Mouse (Mus musculus) heart, embryonic 13.5 days (tissue): Measurements from ENCODE around the gene Stk33. TPM values are rescaled to one million over a fixed set of nuclear protein-coding genes. Genes with fewer than 3 reads are reported as not detected.

ENCODE experiments used
- ATAC-seq: fragments of 200-750 bp; cut with Nextera tagmentation; 2 replicates; pipeline ENCODE4 v1.8.0; 2017; ENCODE audit warnings: moderate TSS enrichment; ENCODE audit not compliant: insufficient number of reproducible peaks, low FRiP score, low TSS enrichment; ENCODE audit errors: extremely low read depth
- H3K27ac ChIP-seq: fragments of 300-500 bp; sonication (generic); replicated peaks from 2 replicates; pipeline ENCODE4 v1.5.1; 2015; ENCODE audit warnings: moderate library complexity, mild to moderate bottlenecking, inconsistent platforms
- H3K27me3 ChIP-seq: fragments of 300-500 bp; sonication (generic); replicated peaks from 2 replicates; pipeline ENCODE4 v1.6.1; 2015; ENCODE audit warnings: mild to moderate bottlenecking, inconsistent platforms
- H3K36me3 ChIP-seq: fragments of 300-500 bp; sonication (generic); 2 replicates; pipeline ENCODE4 v1.6.1; 2015; ENCODE audit warnings: mild to moderate bottlenecking, inconsistent platforms
- H3K4me1 ChIP-seq: fragments of 300-500 bp; sonication (generic); 2 replicates; pipeline ENCODE4 v1.6.1; 2015; ENCODE audit warnings: inconsistent platforms
- H3K4me2 ChIP-seq: fragments of 300-500 bp; sonication (generic); 2 replicates; pipeline ENCODE4 v1.6.1; 2015; ENCODE audit warnings: inconsistent platforms, mild to moderate bottlenecking, moderate library complexity
- H3K4me3 ChIP-seq: fragments of 300-500 bp; sonication (generic); 2 replicates; pipeline ENCODE4 v1.5.1; 2015; ENCODE audit warnings: moderate library complexity, mild to moderate bottlenecking, inconsistent platforms
- H3K9ac ChIP-seq: fragments of 300-500 bp; sonication (generic); 2 replicates; pipeline ENCODE4 v1.6.1; 2015; ENCODE audit warnings: inconsistent platforms, mild to moderate bottlenecking, moderate library complexity
- H3K9me3 ChIP-seq: fragments of 300-500 bp; sonication (generic); 2 replicates; pipeline ENCODE4 v1.6.1; 2016; ENCODE audit warnings: inconsistent platforms
- WGBS: fragments of 180-500 bp; shearing (Covaris S2); methylation state at CpG from one replicate; pipeline ENCODE4 v1.1.7; 2015; ENCODE audit warnings: mixed read lengths; 5-methylcytosine and 5-hydroxymethylcytosine counted together
- polyA plus RNA-seq: library from polyadenylated mRNA; unstranded; fragments of >200 nt; fragmentation: Nextera tagmentation; extraction: Ambion mirVana; gene quantifications from 2 replicates; pipeline ENCODE4 v1.2.1, GENCODE M21; 2015

Gene Stk33
- polyA plus RNA-seq, 1 experiment from 2014 or later, result 0.11 TPM

GRCm38 (mm10) chr7:109357877-109358276 is 81.0 kb downstream of the Stk33 start:
- Histone ChIP-seq H3K9ac (no peak overlapping the region), H3K4me1 (no peaks in the 10 kb centered on the region), H3K27me3 (no peaks in the 10 kb centered on the region), H3K9me3 (no peaks in the 10 kb centered on the region), H3K27ac (no peak overlapping the region), H3K4me2 (no peak overlapping the region), H3K4me3 (no peak overlapping the region), H3K36me3 (no peaks in the 10 kb centered on the region)
- WGBS, result 53% methylated on average over 1 of the region's 1 CpGs
- ATAC-seq, result no peak

DNA sequence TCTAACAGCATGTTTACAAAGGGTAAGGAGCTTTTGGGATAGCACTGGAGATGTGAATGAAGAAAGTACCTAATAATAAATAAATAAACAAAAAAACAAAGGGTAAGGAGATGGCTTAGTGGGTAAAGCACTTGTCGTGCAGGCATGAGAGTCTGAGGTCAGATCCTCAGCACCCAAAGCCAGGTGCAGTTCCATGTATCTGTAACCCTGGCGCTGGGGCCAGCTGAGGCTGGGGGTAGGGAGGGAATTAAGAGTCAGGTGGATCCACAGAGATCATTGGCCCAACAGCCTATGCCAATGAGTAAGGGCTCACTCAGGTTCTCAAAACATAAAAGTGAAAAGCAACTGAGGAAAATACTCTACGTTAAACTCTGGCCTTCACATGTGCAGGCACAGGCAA is 91.6 kb downstream of the Stk33 start:
- WGBS, result 77% methylated on average over 3 of the region's 3 CpGs
- Histone ChIP-seq H3K9me3 (no peaks in the 10 kb centered on the region), H3K4me1 (no peaks in the 10 kb centered on the region), H3K4me2 (no peak overlapping the region), H3K9ac (no peak overlapping the region), H3K27ac (no peak overlapping the region), H3K4me3 (no peak overlapping the region), H3K36me3 (no peaks in the 10 kb centered on the region), H3K27me3 (no peaks in the 10 kb centered on the region)
- ATAC-seq, result no peak

DNA sequence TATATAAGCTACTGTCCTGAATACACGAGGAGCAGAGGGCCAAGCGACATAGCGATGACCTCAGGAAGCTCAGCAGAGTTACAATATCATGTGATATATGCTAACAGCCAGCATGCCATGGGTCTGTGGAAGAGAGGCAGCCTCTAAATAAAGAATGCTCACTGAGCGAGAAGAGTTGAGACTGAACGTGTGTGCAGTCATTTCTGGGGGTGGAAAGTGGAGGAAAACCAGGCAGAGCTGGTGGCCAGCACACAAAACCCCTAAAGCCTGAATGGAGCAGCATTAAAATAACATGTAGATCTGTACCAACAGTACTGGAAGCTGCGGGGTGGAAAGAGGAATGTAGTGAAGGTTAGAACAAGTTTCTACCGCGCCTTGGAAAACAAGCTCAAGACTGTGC is 107.2 kb downstream of the Stk33 start:
- Histone ChIP-seq H3K4me1 (no peaks in the 10 kb centered on the region), H3K4me2 (no peak overlapping the region), H3K4me3 (no peak overlapping the region), H3K27me3 (no peaks in the 10 kb centered on the region), H3K27ac (no peak overlapping the region), H3K36me3 (no peaks in the 10 kb centered on the region), H3K9ac (no peak overlapping the region), H3K9me3 (no peaks in the 10 kb centered on the region)
- no peak for ATAC-seq
- 71% methylated on average over 8 of the region's 8 CpGs for WGBS

DNA sequence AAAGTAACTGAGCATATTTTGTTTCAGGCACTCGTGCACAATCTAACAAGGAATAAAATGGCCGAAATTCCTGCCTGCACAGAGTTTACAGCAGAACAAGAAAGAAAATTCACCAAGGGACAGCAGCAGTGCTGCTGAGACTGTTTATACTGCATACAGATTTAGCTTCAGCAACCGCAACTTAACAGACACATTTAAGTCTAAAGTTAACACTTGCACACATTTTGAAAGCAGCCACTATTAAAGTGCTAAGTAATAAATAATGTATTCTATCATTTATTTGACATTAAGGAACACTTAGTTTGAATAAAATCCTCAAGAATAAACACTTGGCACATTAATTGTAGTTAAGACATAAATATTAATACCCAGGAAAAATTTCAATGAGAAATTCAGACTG is 110.1 kb downstream of the Stk33 start:
- WGBS, result 63% methylated on average over 3 of the region's 3 CpGs
- ATAC-seq, result no peak

DNA sequence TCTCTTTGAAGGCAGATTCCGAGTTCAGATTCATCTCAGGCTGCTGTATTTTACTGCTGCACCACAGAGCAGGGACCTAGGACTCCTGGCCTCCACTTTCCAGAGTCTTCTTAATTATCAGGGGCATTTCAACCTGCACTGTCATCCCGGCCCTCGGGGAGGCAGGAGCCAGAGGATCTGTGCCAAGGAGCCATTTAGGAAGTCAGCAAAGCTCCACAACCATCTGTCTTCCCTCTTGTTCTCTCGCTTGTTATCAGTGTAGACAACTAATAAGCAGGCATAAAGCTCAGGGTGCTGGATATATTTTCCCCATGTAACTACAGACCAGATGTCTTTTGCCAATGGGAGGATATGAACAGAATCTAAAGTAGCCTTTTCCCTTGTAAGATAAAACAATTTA is 112.1 kb downstream of the Stk33 start:
- no peak for ATAC-seq

More for the DNA sequence above, 110.1 kb downstream of the Stk33 start:
- no peak overlapping the region for H3K27ac ChIP-seq
- no peaks in the 10 kb centered on the region for H3K27me3 ChIP-seq
- H3K9ac ChIP-seq, result no peak overlapping the region
- H3K36me3 ChIP-seq, result no peaks in the 10 kb centered on the region
- no peaks in the 10 kb centered on the region for H3K9me3 ChIP-seq
- no peaks in the 10 kb centered on the region for H3K4me1 ChIP-seq
- H3K4me2 ChIP-seq, result no peak overlapping the region
- H3K4me3 ChIP-seq, result no peak overlapping the region

DNA sequence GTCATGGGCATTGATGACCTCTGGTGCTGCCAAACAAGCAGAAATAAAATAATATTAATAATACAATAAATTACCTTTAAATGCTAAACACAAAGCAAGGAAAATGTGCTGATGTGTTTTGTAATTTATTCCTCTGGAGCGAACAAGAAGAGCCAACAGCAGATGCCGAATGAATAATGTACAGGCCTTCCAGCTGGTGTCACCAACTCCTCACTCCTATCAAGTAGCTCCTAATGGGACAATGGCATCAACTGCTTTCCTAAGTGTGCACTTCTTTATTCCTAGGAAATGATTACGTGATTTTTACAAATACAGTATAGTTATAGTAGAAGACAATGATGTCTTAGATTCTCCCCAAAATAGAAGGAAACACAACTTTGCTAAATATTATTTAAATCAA is 113.2 kb downstream of the Stk33 start:
- Histone ChIP-seq H3K27ac (no peak overlapping the region), H3K27me3 (no peaks in the 10 kb centered on the region), H3K36me3 (no peaks in the 10 kb centered on the region), H3K9ac (no peak overlapping the region), H3K4me3 (no peak overlapping the region), H3K4me1 (no peaks in the 10 kb centered on the region), H3K4me2 (no peak overlapping the region), H3K9me3 (no peaks in the 10 kb centered on the region)
- 75% methylated on average over 3 of the region's 3 CpGs for WGBS
- no peak for ATAC-seq

More for the DNA sequence above, 112.1 kb downstream of the Stk33 start:
- WGBS, result 35% methylated on average over 4 of the region's 4 CpGs
- Histone ChIP-seq H3K27me3 (no peaks in the 10 kb centered on the region), H3K9ac (no peak overlapping the region), H3K4me1 (no peaks in the 10 kb centered on the region), H3K36me3 (no peaks in the 10 kb centered on the region), H3K27ac (no peak overlapping the region), H3K4me2 (no peak overlapping the region), H3K4me3 (no peak overlapping the region), H3K9me3 (no peaks in the 10 kb centered on the region)

- no peak overlapping the region for H3K9ac ChIP-seq
- no peaks in the 10 kb centered on the region for H3K27me3 ChIP-seq
- H3K4me2 ChIP-seq, result no peak overlapping the region
- no peak for ATAC-seq
- no peak overlapping the region for H3K27ac ChIP-seq
- H3K4me1 ChIP-seq, result no peaks in the 10 kb centered on the region
- no peaks in the 10 kb centered on the region for H3K9me3 ChIP-seq
- 74% methylated on average over 9 of the region's 9 CpGs for WGBS
- H3K4me3 ChIP-seq, result no peak overlapping the region
- no peaks in the 10 kb centered on the region for H3K36me3 ChIP-seq
These were observed 113.7 kb downstream of the Stk33 start for GRCm38 (mm10) chr7:109325169-109325568.

GRCm38 (mm10) chr7:109309506-109309905 is 129.4 kb downstream of the Stk33 start:
- H3K27ac ChIP-seq, result no peak overlapping the region
- no peaks in the 10 kb centered on the region for H3K27me3 ChIP-seq
- no peak overlapping the region for H3K4me3 ChIP-seq
- H3K9ac ChIP-seq, result no peak overlapping the region
- H3K36me3 ChIP-seq, result no peaks in the 10 kb centered on the region
- 83% methylated on average over 2 of the region's 2 CpGs for WGBS
- H3K9me3 ChIP-seq, result no peaks in the 10 kb centered on the region
- no peak for ATAC-seq
- H3K4me1 ChIP-seq, result no peaks in the 10 kb centered on the region
- no peak overlapping the region for H3K4me2 ChIP-seq

- peak; percentile 25; the same call in 1 of the 2 replicates for ATAC-seq
- no peaks in the 10 kb centered on the region for H3K9me3 ChIP-seq
- H3K27ac ChIP-seq, result no peak overlapping the region
- no peaks in the 10 kb centered on the region for H3K4me1 ChIP-seq
- H3K27me3 ChIP-seq, result no peaks in the 10 kb centered on the region
- no peak overlapping the region for H3K4me3 ChIP-seq
- no peak overlapping the region for H3K4me2 ChIP-seq
- 74% methylated on average over 3 of the region's 3 CpGs for WGBS
- H3K36me3 ChIP-seq, result no peaks in the 10 kb centered on the region
- no peak overlapping the region for H3K9ac ChIP-seq
These were observed 143.1 kb downstream of the Stk33 start for GRCm38 (mm10) chr7:109295807-109296206.

- Histone ChIP-seq H3K9ac (no peak overlapping the region), H3K27ac (no peak overlapping the region), H3K9me3 (no peaks in the 10 kb centered on the region), H3K27me3 (no peaks in the 10 kb centered on the region), H3K4me2 (no peak overlapping the region), H3K36me3 (no peaks in the 10 kb centered on the region), H3K4me1 (no peaks in the 10 kb centered on the region), H3K4me3 (no peak overlapping the region)
- ATAC-seq, result no peak
- 68% methylated on average over 5 of the region's 5 CpGs for WGBS
These were observed 143.5 kb downstream of the Stk33 start for GRCm38 (mm10) chr7:109295351-109295750.

- Histone ChIP-seq H3K9ac (no peak overlapping the region), H3K36me3 (no peaks in the 10 kb centered on the region), H3K4me3 (no peak overlapping the region), H3K27me3 (no peaks in the 10 kb centered on the region), H3K4me1 (no peaks in the 10 kb centered on the region), H3K9me3 (no peaks in the 10 kb centered on the region), H3K4me2 (no peak overlapping the region), H3K27ac (no peak overlapping the region)
- no peak for ATAC-seq
- WGBS, result 22% methylated on average over 2 of the region's 2 CpGs
These were observed 148.4 kb downstream of the Stk33 start for GRCm38 (mm10) chr7:109290501-109290900.

GRCm38 (mm10) chr7:109289106-109289505 is 149.8 kb downstream of the Stk33 start:
- Histone ChIP-seq H3K4me2 (no peak overlapping the region), H3K9me3 (no peaks in the 10 kb centered on the region), H3K36me3 (no peaks in the 10 kb centered on the region), H3K4me3 (no peak overlapping the region), H3K27me3 (no peaks in the 10 kb centered on the region), H3K9ac (no peak overlapping the region), H3K4me1 (no peaks in the 10 kb centered on the region), H3K27ac (no peak overlapping the region)
- WGBS, result 63% methylated on average over 6 of the region's 6 CpGs
- no peak for ATAC-seq
